Mouse (Mus musculus): ENCODE data around the gene Hs2st1. TPM values are rescaled to one million over a fixed set of nuclear protein-coding genes. Genes with fewer than 3 reads are reported as not detected.

The Hs2st1 gene
- total and polyA plus RNA-seq, 3 experiments: 17.6 to 36.4 (median 29.7) TPM

DNA sequence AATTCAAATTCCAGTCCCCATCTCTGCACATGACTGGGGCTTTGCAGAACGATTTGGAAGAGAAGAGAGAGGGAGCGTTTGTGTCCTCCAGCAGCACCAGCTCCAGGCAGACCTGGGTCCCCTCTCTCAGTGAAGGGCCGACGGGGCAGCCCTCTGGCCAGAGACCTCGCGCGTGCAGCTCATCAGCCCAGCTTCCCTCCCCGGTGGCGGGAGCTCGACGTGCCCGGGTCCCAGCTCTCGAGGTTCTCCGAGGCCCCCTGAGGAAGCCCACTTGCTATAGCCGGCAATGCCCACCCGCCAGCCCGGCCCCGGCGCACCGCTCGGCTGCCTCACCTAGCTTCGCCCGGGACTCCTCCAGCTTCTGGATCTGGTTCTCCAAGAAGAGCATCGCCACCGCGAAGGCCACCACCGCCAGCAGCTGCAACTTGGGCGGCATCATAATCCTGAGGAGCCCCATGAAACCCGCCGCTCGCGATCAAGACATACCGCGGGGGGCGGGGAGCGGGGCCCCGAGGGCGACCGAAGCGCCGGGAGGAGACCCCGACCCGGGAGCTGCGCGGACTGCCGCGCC, 495 bp downstream of the Hs2st1 start:
- peak; percentile 46 for DNase-seq (ENCODE audit: extremely low read depth)
- peaks cover 18 to 41% of the 10 kb centered on the region in 2 experiments for H3K4me1 ChIP-seq (ENCODE audit: control insufficient read depth in 1 of 2, insufficient read depth in 2 of 2)
- TF ChIP-seq SIN3A (IDR thresholded peaks at IDR 0.05; ENCODE audit: low read length) (peak; percentile 51; the same call in 1 of the 2 replicates), TCF12 (IDR thresholded peaks at IDR 0.05; ENCODE audit: low read depth, low read length) (peak; percentile 22; the same call in 1 of the 2 replicates), CTCF (conservative IDR thresholded peaks at IDR 0.05 in 1 of 2, IDR thresholded peaks at IDR 0.05 in 1 of 2; ENCODE audit: low read depth in 2 of 2, low read length in 2 of 2) (no peak), UBTF (IDR thresholded peaks at IDR 0.05; ENCODE audit: low read depth, low read length) (peak; percentile 65; the same call in 1 of the 2 replicates), GABPA (IDR thresholded peaks at IDR 0.05; ENCODE audit: insufficient replicate concordance, low read depth, low read length) (no peak), ELF1 (IDR thresholded peaks at IDR 0.05; ENCODE audit: low read depth, low read length) (no peak), IRF4 (IDR thresholded peaks at IDR 0.05; ENCODE audit: low read depth, low read length) (no peak; the same call in 1 of the 2 replicates), CHD1 (IDR thresholded peaks at IDR 0.05; ENCODE audit: low read depth, low read length) (no peak), ETS1 (conservative IDR thresholded peaks at IDR 0.05; ENCODE audit: low read depth, low read length) (no peak), HCFC1 (IDR thresholded peaks at IDR 0.05; ENCODE audit: low read depth, low read length) (no peak; the same call in 1 of the 2 replicates), MAZ (IDR thresholded peaks at IDR 0.05; ENCODE audit: low read depth, low read length) (peak; percentile 45; the same call in 1 of the 2 replicates), RAD21 (IDR thresholded peaks at IDR 0.05; ENCODE audit: low read depth, low read length) (no peak), JUN (IDR thresholded peaks at IDR 0.05; ENCODE audit: insufficient read depth, low read depth, low read length) (no peak), ZMIZ1 (IDR thresholded peaks at IDR 0.05; ENCODE audit: low read depth, low read length) (no peak), PAX5 (IDR thresholded peaks at IDR 0.05; ENCODE audit: low read length) (no peak), BHLHE40 (IDR thresholded peaks at IDR 0.05; ENCODE audit: low read depth, low read length) (peak; percentile 41), POLR2A (IDR thresholded peaks at IDR 0.05; ENCODE audit: low read depth, low read length) (no peak), TBP (conservative IDR thresholded peaks at IDR 0.05; ENCODE audit: low read depth, low read length) (no peak), ZC3H11A (IDR thresholded peaks at IDR 0.05; ENCODE audit: low read depth, low read length) (no peak), NRF1 (IDR thresholded peaks at IDR 0.05; ENCODE audit: low read depth, low read length) (peak; percentile 30; the same call in 1 of the 2 replicates), ZNF384 (IDR thresholded peaks at IDR 0.05; ENCODE audit: low read depth, low read length) (no peak), MXI1 (IDR thresholded peaks at IDR 0.05; ENCODE audit: low read depth, low read length) (peak; percentile 46), RCOR1 (conservative IDR thresholded peaks at IDR 0.05; ENCODE audit: low read depth, low read length) (peak; percentile 54; the same call in 1 of the 2 replicates), MAX (IDR thresholded peaks at IDR 0.05; ENCODE audit: low read length) (peak; percentile 48), E2F4 (IDR thresholded peaks at IDR 0.05; ENCODE audit: insufficient replicate concordance, low read depth, low read length) (no peak), EP300 (IDR thresholded peaks at IDR 0.05; ENCODE audit: low read length) (peak; percentile 29; the same call in 1 of the 2 replicates), CHD2 (IDR thresholded peaks at IDR 0.05; ENCODE audit: low read length) (peak; percentile 31; the same call in 1 of the 2 replicates), MAFK (IDR thresholded peaks at IDR 0.05; ENCODE audit: insufficient replicate concordance, low read length) (no peak), NELFE (IDR thresholded peaks at IDR 0.05; ENCODE audit: low read depth, low read length) (no peak), KAT2A (IDR thresholded peaks at IDR 0.05; ENCODE audit: insufficient replicate concordance, low read length) (no peak), MEF2A (IDR thresholded peaks at IDR 0.05; ENCODE audit: borderline replicate concordance, low read depth, low read length) (peak; percentile 32; the same call in 1 of the 2 replicates), POLR2AphosphoS2 (IDR thresholded peaks at IDR 0.05; ENCODE audit: low read depth, low read length) (no peak), MYC (IDR thresholded peaks at IDR 0.05; ENCODE audit: low read depth, low read length) (no peak), JUND (conservative IDR thresholded peaks at IDR 0.05; ENCODE audit: low read depth, low read length) (no peak), USF2 (conservative IDR thresholded peaks at IDR 0.05; ENCODE audit: low read depth, low read length) (no peak), USF1 (IDR thresholded peaks at IDR 0.05; ENCODE audit: low read depth, low read length) (no peak), ZKSCAN1 (IDR thresholded peaks at IDR 0.05; ENCODE audit: borderline replicate concordance, low read depth, low read length) (no peak), SMC3 (IDR thresholded peaks at IDR 0.05; ENCODE audit: low read depth, low read length) (no peak)

More for the DNA sequence above, 495 bp downstream of the Hs2st1 start:
- Histone ChIP-seq H3K36me3 (replicated peaks in 1 of 2; ENCODE audit: control insufficient read depth in 1 of 2, insufficient read depth in 1 of 2, low read length in 1 of 2) (peaks cover 17 to 27% of the 10 kb centered on the region in 2 experiments), H3K9ac (ENCODE audit: insufficient read depth, low read depth) (peak overlapping the region; percentile 70), H3K4me3 (replicated peaks in 1 of 3; ENCODE audit: low read depth in 2 of 3, low read length in 2 of 3, poor library complexity in 1 of 3) (peak overlapping the region; percentile 70 to 81 (median 75)), H3K9me3 (replicated peaks; ENCODE audit: low read length) (no peaks in the 10 kb centered on the region), H3K79me2 (replicated peaks; ENCODE audit: control insufficient read depth, extremely low read depth, insufficient read depth, poor library complexity, severe bottlenecking) (peaks cover 63% of the 10 kb centered on the region), H3K4me2 (ENCODE audit: insufficient read depth, low read depth, poor library complexity, severe bottlenecking) (peak overlapping the region; percentile 70), H3K27ac (ENCODE audit: insufficient read depth, low read depth) (no peak overlapping the region; the same call in 1 of the 2 replicates), H3K27me3 (replicated peaks) (no peaks in the 10 kb centered on the region)
- in situ Hi-C loops (cut with MboI; ENCODE audit: low pct_ligation_motif_present, low pct_unique_long_range_greater_than_20kb, low sequenced_read_pairs) (no loop called here), dilution Hi-C loops (cut with MboI; ENCODE audit: extremely low pct_ligation_motif_present, extremely low pct_unique_long_range_greater_than_20kb, low sequenced_read_pairs) (no loop called here)

Measured in CH12.LX (cell line).